In genomic region chr7:73614840-73615555, GRCm38 (mm10) we compare ENCODE assay signal across 11 mouse cellular contexts.
DNase-seq lines count a peak whose midpoint lies in the region; ATAC-seq lines count a peak whose summit lies in the region.
"Had no signal": no experiment of that assay in that cellular context is flagged by ENCODE, and none has a peak within 500 bp of the region (broad histone marks: within the 10 kb centered on the region; RNA-seq: fewer than 3 reads in every experiment).

No protein-coding gene starts in this region.

- no peaks in the 10 kb centered on the region for H3K36me3 ChIP-seq in heart, embryonic 14.5 days (ENCODE audit: control insufficient read depth, insufficient read depth, low read length)
- H3K36me3 ChIP-seq in embryonic facial prominence, embryonic 14.5 days (ENCODE audit: control insufficient read depth, insufficient read depth, low read length): no peaks in the 10 kb centered on the region
- no peaks in the 10 kb centered on the region for H3K36me3 ChIP-seq in limb, embryonic 11.5 days (ENCODE audit: control insufficient read depth, insufficient read depth, low read length)
- H3K36me3 ChIP-seq: liver, embryonic 13.5 days had no signal

- H3K9ac ChIP-seq in heart, embryonic 14.5 days (ENCODE audit: low read length): peak overlapping the region; percentile 25; the same call in 1 of the 2 replicates
- H3K9ac ChIP-seq in embryonic facial prominence, embryonic 14.5 days (ENCODE audit: low read depth, low read length): no peak overlapping the region
- no peak overlapping the region for H3K9ac ChIP-seq in limb, embryonic 11.5 days (ENCODE audit: low read length)
- H3K9ac ChIP-seq: liver, embryonic 13.5 days had no signal

- H3K27me3 ChIP-seq in heart, embryonic 14.5 days (ENCODE audit: control insufficient read depth, insufficient read depth, low read length): no peaks in the 10 kb centered on the region
- no peaks in the 10 kb centered on the region for H3K27me3 ChIP-seq in embryonic facial prominence, embryonic 14.5 days (replicated peaks; ENCODE audit: control insufficient read depth, insufficient read depth, low read length)
- H3K27me3 ChIP-seq in limb, embryonic 11.5 days (ENCODE audit: control insufficient read depth, insufficient read depth, low read length): no peaks in the 10 kb centered on the region
- H3K27me3 ChIP-seq: liver, embryonic 13.5 days had no signal

- intact Hi-C loops in heart, postnatal 25 days (cut with DNase I): loop anchor here (5.0 kb wide), 1 partner anchor 33 kb away; no protein-coding TSS in a partner anchor
- intact Hi-C loops in left cerebral cortex, postnatal 4 days (cut with DNase I): loop anchor here (2.0 kb wide), 1 partner anchor 76 kb away; no protein-coding TSS in a partner anchor

- H3K9me3 ChIP-seq in heart, embryonic 14.5 days (ENCODE audit: control insufficient read depth, low read length): no peaks in the 10 kb centered on the region
- no peaks in the 10 kb centered on the region for H3K9me3 ChIP-seq in embryonic facial prominence, embryonic 14.5 days (ENCODE audit: control insufficient read depth, low read length)
- no peaks in the 10 kb centered on the region for H3K9me3 ChIP-seq in limb, embryonic 11.5 days (ENCODE audit: control insufficient read depth, low read length)
- H3K9me3 ChIP-seq: liver, embryonic 13.5 days had no signal

- DNase-seq in heart, postnatal 25 days (ENCODE audit: low spot score): no peak
- DNase-seq in 3T3-L1 (ENCODE audit: low read depth, low spot score): peak; percentile 32
- DNase-seq in embryonic facial prominence, embryonic 14.5 days (ENCODE audit: low spot score): no peak
- DNase-seq in limb, embryonic 11.5 days (ENCODE audit: low spot score): no peak
- no peak for DNase-seq in left cerebral cortex, postnatal 4 days
- no peak for DNase-seq in spleen, postnatal 4 days (ENCODE audit: low spot score in 2 of 2)
- DNase-seq: adrenal gland, adult 8-10 months; liver, embryonic 13.5 days had no signal

- H3K27ac ChIP-seq in heart, embryonic 14.5 days (replicated peaks in 1 of 2; ENCODE audit: control insufficient read depth in 1 of 2, insufficient read depth in 1 of 2, low read depth in 2 of 2, low read length in 2 of 2): no peak overlapping the region; a peak in 1 of 4 replicates
- H3K27ac ChIP-seq in embryonic facial prominence, embryonic 14.5 days (replicated peaks; ENCODE audit: low read depth, low read length): peak overlapping the region; percentile 100
- 0 out of 2 replicates have a peak overlapping the region, but pooled peaks have one; percentile 21 for H3K27ac ChIP-seq in limb, embryonic 11.5 days (replicated peaks; ENCODE audit: low read depth, low read length)
- H3K27ac ChIP-seq: liver, embryonic 13.5 days had no signal

- WGBS in heart, embryonic 14.5 days: 71% methylated on average over 8 of the region's 8 CpGs
- whole genome bisulfite sequencing in embryonic facial prominence, embryonic 14.5 days: 69% methylated on average over 8 of the region's 8 CpGs
- 81% methylated on average over 8 of the region's 8 CpGs for WGBS in limb, embryonic 11.5 days

- no peak overlapping the region for H3K4me3 ChIP-seq in heart, embryonic 14.5 days (ENCODE audit: control insufficient read depth in 1 of 2, insufficient read depth in 1 of 2, low read depth in 1 of 2, low read length in 2 of 2)
- H3K4me3 ChIP-seq in embryonic facial prominence, embryonic 14.5 days (ENCODE audit: low read depth, low read length): no peak overlapping the region
- H3K4me3 ChIP-seq in limb, embryonic 11.5 days (ENCODE audit: low read depth, low read length): no peak overlapping the region
- H3K4me3 ChIP-seq: liver, embryonic 13.5 days had no signal

- no peak overlapping the region for H3K4me2 ChIP-seq in heart, embryonic 14.5 days (ENCODE audit: low read length)
- no peak overlapping the region for H3K4me2 ChIP-seq in embryonic facial prominence, embryonic 14.5 days (ENCODE audit: low read depth, low read length)
- H3K4me2 ChIP-seq in limb, embryonic 11.5 days (ENCODE audit: low read depth, severe bottlenecking): no peak overlapping the region
- H3K4me2 ChIP-seq: liver, embryonic 13.5 days had no signal

- ATAC-seq in heart, embryonic 14.5 days (ENCODE audit: insufficient number of reproducible peaks, insufficient read depth, low FRiP score, low read depth): no peak
- ATAC-seq in embryonic facial prominence, embryonic 14.5 days (ENCODE audit: low read depth): no peak
- ATAC-seq in limb, embryonic 11.5 days (ENCODE audit: insufficient number of reproducible peaks, low FRiP score, low TSS enrichment, low read depth): no peak
- no peak for ATAC-seq in erythroblast, adult 5-6 weeks (replicated peaks; ENCODE audit: low FRiP score, poor library complexity, severe bottlenecking)
- ATAC-seq: CD4-positive, CD25-positive, alpha-beta regulatory T cell, adult 4 months had no signal

- peaks cover 6 to 19% of the 10 kb centered on the region in 2 experiments for H3K4me1 ChIP-seq in heart, embryonic 14.5 days (ENCODE audit: control insufficient read depth in 2 of 2, insufficient read depth in 2 of 2, low read length in 2 of 2)
- peaks cover 39% of the 10 kb centered on the region for H3K4me1 ChIP-seq in embryonic facial prominence, embryonic 14.5 days (ENCODE audit: control insufficient read depth, insufficient read depth, low read length)
- peaks cover 12% of the 10 kb centered on the region; the same call in 1 of the 2 replicates for H3K4me1 ChIP-seq in limb, embryonic 11.5 days (ENCODE audit: control insufficient read depth, insufficient read depth, low read length)

Comparison
In these comparisons a context has a peak if more than half of its experiments do, and no peak if none do; other contexts are left out.
1. H3K27ac ChIP-seq: peak in embryonic facial prominence, embryonic 14.5 days (single experiment) and limb, embryonic 11.5 days (single experiment); none in heart, embryonic 14.5 days (0 of 2).